Mouse (Mus musculus) layer of hippocampus, adult 18-20 months (tissue): Measurements from ENCODE around the gene Syce2. TPM values are rescaled to one million over a fixed set of nuclear protein-coding genes. Genes with fewer than 3 reads are reported as not detected.
A peak's percentile ranks its signal among the peaks of the same experiment; 100 is the strongest.

Source experiments
- DNase-seq, 2 experiments: peaks; one replicate each; pipeline ENCODE4 v3.0.0; 2022; ENCODE audit warnings: low spot score in 2 of 2
- total RNA-seq, 2 experiments: library from RNA; stranded (reverse); gene quantifications; 2 replicates each; pipeline ENCODE4 v1.2.3; 2021

Syce2 gene
- total RNA-seq, 2 experiments from 2014 or later, result 15.7 to 16.5 TPM

GRCm38 (mm10) chr8:84844397-84845070, 27.4 kb upstream of the Syce2 start:
- no peak for DNase-seq

DNA sequence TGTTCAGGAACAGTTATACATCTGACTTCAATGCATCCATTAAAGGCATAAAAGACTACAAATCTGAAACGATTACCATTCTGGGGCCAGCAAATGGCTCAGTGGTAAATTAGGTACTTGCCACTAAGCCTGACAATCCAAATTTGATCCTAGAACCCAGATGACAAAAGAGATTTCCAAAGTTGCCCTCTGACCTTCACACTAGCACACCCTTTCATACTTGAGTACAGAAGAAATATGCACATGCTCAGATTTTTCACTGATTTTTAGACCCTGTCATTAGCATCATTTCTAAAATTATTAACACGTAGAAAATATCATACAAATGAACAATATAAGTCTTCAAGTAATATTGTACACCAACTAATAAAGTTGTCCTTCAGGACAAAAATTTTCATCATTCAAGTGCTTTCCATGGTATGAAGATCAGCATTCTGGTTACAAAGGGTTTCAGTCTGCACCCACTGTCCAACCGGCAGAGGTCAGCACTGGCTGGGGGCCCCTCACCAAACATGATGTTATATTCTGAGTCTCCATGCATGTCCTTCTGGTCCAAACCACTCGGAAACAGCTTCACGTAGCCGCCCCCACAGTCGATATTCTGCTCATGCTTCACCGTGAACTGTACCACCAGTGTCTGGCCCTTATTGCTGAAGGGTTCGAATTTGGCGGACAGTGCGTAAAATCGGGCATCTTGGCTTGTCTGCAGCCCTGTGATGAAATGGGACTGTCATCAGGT, 26.4 kb upstream of the Syce2 start:
- DNase-seq, result no peak

DNA sequence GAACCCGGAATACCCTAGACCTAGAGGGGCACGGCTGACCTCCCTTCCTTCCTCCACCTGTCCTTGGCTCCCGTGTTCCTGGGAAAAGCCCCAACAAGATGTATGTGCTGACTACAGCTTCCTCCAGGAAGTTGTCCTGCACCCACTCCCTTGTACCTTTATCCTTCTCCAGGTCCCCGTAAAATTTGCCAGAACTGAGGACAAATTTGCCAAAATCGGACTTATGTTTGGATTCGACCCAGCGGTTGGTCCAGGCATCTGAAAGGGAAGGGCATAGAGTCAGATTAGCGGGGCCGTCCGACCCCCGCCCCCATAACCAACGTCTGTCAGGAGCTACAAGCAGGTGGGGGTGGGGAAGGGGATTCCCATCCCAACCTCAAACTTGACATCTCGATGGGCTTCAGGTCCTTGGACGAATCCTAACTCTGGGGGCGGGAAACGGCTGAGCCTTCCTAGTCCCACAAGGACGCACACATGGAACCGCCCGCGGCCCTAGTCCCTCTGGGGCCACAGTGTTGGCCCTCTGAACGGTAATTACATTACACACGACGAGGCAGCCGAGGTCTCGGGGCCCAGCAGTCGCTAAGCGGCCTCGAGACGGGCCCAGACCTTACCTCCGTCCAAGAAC, 25.7 kb upstream of the Syce2 start:
- DNase-seq, result peak; percentile 37 to 50

GRCm38 (mm10) chr8:84846722-84847572, 25.0 kb upstream of the Syce2 start, which contains the start of gene Calr:
Gene Calr (minus strand): TSS chr8:84846934.
- peak; percentile 100 for DNase-seq

DNA sequence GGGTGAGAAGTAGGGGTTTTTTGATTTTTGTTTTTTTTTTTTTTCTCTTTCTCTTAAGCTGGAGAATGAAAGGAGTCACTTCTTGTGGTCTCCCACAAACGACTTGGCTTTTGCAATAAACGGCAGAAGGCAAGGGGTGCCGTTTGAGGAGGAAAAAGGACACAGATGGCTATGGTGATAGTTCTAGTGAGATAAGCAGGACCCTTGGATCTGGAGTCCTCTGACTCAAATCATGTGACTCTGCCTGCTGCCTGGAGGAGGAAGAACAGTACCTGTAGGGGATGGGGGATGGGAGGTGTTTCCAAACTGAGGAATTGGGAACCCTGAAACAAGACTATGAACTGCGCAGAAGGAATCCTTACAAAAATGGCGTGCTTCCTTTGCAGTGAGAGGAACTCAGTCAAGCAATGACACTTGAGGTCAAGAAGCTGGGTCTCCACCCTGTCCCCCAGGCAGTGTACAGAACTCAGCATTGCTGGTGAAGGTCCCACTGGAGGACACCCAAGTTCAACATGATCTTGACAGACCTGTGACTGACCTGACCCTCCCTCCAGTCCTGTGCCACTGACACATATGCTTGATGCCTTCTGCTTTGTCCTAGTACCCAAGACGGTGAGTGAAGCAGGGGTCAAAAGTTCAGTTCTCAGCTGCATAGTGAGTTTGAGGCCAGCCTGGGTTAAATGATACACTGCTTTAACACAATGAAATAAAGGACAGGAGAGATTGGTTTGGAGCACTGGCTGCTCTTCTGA, 24.1 kb upstream of the Syce2 start:
- no peak for DNase-seq

GRCm38 (mm10) chr8:84856434-84856833, 15.5 kb upstream of the Syce2 start:
- DNase-seq, result no peak

DNA sequence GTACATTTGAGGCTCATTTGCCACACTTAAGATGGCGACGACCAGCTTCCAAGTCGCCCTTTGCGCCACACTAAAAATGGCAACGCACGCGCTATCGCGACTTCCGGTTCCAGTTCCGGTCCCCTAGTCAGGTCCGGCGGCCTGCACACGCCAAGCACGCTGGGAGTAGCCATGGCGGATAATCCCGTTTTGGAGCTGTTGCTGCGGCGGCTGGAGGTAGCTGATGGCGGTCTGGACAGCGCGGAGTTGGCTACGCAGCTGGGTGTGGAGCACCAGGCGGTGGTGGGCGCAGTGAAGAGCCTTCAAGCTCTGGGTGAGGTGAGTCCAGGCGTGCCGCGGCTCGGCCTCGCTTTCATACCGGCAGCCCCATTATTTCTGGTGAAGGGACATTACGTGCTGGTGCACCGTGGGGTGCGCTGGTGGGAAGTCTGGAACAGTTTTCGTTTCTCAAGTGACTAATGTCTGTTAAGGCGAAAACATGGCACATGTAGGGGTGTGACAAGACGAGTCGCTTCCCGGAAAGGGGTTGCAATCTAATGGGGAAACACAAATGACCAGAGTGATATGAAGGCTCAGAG, 15.0 kb upstream of the Syce2 start, which contains the start of gene Farsa:
TSS of gene Farsa (plus strand) at position 126 of the 578 bp plus-strand sequence.
- peak; percentile 89 to 97 for DNase-seq

DNA sequence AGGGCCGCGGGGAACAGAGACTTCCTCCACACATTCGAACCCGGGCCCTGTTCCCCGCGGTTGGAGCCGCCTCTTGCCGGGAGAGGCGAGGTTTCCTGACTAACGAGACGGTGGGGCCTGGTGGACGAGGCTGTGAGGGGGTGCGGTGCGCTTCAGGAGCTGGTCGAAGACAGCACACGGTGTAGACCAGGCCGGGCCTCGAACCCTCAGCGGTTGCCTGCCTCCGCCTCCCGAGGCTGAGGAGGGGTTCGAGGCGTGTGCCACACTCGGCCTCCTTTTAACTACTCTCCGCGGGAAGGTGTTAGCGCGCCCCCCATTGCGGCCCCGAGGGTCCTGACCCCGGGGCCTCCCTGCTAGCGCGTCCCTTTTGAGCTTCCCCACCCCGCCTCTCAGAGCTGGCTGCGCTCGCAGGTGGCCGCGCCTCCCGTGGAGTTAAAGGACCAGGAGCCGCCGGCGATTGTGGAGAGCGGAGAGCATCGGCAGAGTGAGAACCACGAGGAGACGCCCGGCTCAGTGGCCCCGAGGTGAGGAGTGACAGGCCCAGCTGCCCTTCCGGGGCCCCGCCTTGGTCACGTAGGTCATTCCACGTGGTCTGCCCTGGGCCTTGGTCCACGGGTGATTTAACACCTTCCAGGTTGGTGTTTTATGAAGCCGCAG, 526 bp downstream of the Syce2 start:
- no peak for DNase-seq

- DNase-seq, result no peak
Observed at GRCm38 (mm10) chr8:84873016-84873415, 1.1 kb downstream of the Syce2 start.

- no peak for DNase-seq
Observed at GRCm38 (mm10) chr8:84874339-84874738, 2.4 kb downstream of the Syce2 start.

DNA sequence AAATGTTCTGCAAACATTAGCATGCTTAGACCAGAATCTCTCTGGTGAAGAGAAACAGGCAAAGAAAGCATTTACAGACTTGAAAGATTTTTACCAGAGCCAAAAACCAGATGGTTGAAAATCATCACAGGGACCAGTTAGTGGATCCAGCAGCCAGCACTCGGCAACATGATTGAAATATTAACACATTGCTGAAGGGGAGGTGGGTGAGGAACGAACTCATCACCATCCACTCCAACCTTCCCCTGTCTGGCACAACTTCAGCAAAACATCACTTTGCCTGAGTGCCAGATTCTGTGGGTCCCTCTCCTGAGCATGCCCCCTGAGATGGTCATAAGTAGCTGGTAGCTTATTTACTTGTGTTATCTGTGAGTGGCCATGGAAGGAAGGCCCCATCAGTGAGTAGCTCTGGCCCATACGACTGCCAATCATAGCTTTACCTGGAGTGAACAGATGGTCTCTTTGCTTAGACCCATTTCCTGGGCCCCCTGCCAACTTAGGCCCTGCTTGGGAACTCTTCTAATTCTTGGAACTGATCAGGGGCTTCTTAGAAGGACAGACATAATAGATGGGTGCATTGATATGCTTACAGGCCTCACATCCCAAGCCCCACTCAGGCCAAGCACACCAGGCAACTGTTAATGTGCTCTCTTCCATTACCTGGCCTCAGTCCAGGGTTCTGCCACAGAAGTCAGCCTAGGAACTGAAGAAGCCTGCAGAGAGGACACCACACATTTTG, 5.6 kb downstream of the Syce2 start:
- DNase-seq, result peak in 1 of 2 experiments; percentile 32

DNA sequence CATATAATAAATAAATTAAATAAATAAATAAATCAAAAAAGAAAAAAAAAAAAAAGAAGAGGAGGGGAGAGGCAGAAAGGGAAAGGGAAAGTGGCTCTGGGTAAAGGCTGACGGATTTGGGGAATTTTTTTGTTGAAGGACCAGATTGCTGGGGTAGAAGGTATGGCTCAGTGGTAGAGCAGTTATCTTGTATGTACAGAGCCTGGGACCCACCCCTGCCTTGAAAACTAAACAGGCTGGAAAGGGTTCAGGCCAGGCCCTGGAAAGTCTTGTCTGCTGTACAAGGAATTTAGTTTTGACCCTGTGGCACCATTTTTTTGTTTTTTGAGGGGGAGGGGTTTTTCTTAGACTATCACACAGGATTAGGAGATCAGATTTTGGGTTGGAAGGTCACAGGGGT, 7.0 kb downstream of the Syce2 start:
- DNase-seq, result no peak

DNA sequence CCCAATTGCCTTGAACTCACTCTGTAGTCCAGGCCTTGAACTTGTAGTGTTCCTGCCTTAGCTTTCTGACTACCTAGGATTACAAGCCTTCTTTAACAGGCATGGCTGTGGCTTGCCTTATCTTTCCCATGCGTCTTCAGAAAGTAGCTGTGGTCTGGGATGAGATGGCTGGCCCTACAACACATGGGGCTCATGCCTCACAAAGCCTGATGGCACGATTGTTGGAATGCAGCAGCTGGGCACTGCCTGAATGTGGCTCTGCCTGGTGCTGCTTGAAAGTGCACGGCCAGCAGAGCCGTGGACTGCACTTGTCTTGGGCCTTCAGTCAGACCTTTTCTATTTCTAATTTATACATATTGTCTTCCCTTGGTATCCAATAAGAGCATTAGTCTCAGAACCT, 12.8 kb downstream of the Syce2 start:
- no peak for DNase-seq

DNA sequence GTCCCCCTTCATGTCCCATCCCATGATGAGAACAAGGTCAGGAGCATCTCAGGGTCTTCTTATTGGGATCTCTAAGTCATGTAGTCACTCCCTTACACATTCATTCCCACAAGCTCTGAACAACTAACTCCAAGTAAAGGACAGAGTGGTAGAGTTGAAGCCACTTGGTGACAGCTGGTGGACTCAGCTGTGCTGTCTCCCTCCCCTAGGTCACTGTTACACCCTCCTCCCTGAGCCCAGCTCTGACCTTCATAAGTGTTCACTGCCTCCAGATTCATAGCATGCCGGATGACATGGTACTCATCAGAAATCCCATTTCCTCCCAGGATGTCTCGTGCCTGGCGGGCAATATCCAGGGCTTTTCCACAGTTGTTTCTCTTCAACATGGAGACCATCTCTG, 16.4 kb downstream of the Syce2 start:
- DNase-seq, result no peak

GRCm38 (mm10) chr8:84889141-84889540, 17.2 kb downstream of the Syce2 start:
- DNase-seq, result no peak

DNA sequence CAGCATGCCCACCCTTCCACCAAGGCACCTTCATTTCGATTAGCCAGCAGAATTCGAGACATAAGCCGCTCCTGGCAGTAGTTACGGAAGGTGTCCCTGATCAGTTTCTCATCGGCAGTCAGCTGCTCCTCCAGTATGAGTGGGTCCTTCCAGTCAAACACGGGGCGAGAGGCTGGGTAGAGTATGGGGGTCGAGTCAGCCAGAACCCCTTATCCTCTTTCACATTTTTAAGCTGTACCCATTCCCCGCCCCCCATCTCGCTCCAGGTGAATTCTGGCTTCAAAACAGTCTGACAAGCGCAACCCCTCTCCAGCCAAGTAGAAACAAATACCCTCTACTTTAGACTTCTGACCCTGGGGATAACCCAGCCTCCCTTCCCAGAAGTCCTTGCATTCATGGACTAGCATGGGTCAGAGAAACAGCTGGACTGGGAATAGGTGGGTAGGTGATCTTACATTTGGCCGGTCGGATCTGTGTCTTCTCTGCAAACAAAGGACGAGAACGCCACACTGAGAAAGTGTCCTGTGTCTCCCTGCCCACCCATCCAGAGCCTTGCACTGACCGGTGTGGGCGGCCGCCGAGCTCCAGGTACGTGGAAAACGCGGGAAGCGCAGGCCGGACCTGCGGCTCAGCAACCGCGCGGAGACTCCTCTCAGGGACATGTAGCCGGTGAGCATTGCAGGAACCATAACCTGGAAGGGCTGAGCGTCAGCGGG, 21.2 kb downstream of the Syce2 start:
- DNase-seq, result no peak

DNA sequence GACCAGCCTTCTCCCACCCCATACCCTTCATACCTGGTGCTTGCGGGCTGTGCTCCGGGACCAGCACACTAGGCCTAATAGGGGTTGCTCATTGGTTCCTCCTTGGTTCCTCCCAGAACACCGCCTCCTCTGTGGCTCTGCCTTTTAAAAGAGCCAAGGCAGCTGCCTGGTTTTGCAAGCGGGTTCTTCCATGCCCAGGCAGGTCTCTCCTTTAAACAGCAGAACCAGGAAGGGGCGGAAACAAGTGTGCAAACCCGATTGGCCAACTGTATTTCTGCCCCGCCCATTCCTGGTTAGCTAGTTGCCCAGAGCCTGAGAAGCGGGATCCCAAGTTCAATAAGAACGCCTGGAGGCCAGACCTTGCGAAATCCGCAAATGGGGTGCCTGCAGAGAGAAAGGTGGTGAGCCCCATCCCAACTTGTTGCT, 21.8 kb downstream of the Syce2 start, which contains the start of gene Gcdh:
TSS of gene Gcdh (minus strand) at position 213 of the 426 bp plus-strand sequence.
- peak; percentile 92 to 96 for DNase-seq

DNA sequence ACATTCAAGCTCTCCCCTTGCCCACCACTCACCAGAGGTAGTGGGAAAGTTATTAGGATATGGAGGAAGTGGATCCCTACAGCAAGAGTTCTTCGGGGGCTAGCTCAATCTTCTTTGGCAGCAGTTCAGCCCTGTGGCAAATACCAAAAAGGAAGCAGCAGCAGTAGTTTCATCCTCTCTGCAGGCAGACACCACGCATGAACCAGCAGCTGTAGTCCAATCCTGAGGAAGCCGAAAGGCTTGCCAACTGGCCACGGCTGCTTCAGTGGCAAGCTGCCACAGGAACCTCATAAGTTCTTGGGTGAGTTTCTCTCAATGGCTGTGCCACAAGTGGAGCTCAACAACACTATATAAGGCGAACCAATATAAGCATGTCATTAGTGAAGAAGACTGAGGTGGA, 24.1 kb downstream of the Syce2 start:
- DNase-seq, result no peak
